9 mouse cellular contexts compared by ENCODE assay signal in genomic region chr19:37560080-37560427, GRCm38 (mm10). TPM values are rescaled to one million over a fixed set of nuclear protein-coding genes. Genes with fewer than 3 reads are reported as not detected.
DNase-seq lines count a peak whose midpoint lies in the region; ATAC-seq and TF ChIP-seq lines count a peak whose summit lies in the region.
"Had no signal": no experiment of that assay in that cellular context is flagged by ENCODE, and none has a peak within 500 bp of the region (broad histone marks: within the 10 kb centered on the region; RNA-seq: fewer than 3 reads in every experiment).

No protein-coding gene starts in this region.

- DNase-seq in lung, postnatal 25 days (ENCODE audit: low spot score), result no peak
- DNase-seq in layer of hippocampus, postnatal 25 days (ENCODE audit: extremely low spot score in 1 of 2, low spot score in 1 of 2), result no peak
- DNase-seq in embryo, embryonic 10 days (ENCODE audit: low spot score), result no peak
- no peak for DNase-seq in left cerebral cortex, adult 2 months (ENCODE audit: extremely low spot score in 1 of 2, low spot score in 2 of 2)

- TF ChIP-seq CTCF in left cerebral cortex, adult 2 months (IDR thresholded peaks at IDR 0.05), result no peak

- peak overlapping the region; percentile 39 for H3K4me2 ChIP-seq in lung, embryonic 16.5 days (ENCODE audit: low read depth, low read length)
- H3K4me2 ChIP-seq in embryonic facial prominence, embryonic 12.5 days (replicated peaks), result peak overlapping the region; percentile 26
- H3K4me2 ChIP-seq in kidney, embryonic 14.5 days (replicated peaks; ENCODE audit: low read depth, low read length), result no peak overlapping the region

- 24% methylated on average over 6 of the region's 6 CpGs for WGBS in lung, embryonic 16.5 days
- 17% methylated on average over 6 of the region's 6 CpGs for WGBS in embryonic facial prominence, embryonic 12.5 days
- WGBS in kidney, embryonic 14.5 days, result 28% methylated on average over 6 of the region's 6 CpGs

- H3K4me1 ChIP-seq in lung, embryonic 16.5 days (replicated peaks; ENCODE audit: control insufficient read depth, insufficient read depth, low read length), result peaks cover 11% of the 10 kb centered on the region
- H3K4me1 ChIP-seq in embryonic facial prominence, embryonic 12.5 days, result 0 out of 2 replicates have a peak, but pooled peaks cover 5% of the 10 kb centered on the region
- peaks cover 8% of the 10 kb centered on the region; the same call in 1 of the 2 replicates for H3K4me1 ChIP-seq in kidney, embryonic 14.5 days (ENCODE audit: control insufficient read depth, insufficient read depth, low read length)

- H3K27me3 ChIP-seq in lung, embryonic 16.5 days (ENCODE audit: control insufficient read depth, insufficient read depth, low read depth, low read length), result no peaks in the 10 kb centered on the region
- H3K27me3 ChIP-seq in embryonic facial prominence, embryonic 12.5 days, result no peaks in the 10 kb centered on the region
- H3K27me3 ChIP-seq in kidney, embryonic 14.5 days (ENCODE audit: control insufficient read depth, insufficient read depth, low read length), result no peaks in the 10 kb centered on the region

- no peak overlapping the region for H3K9ac ChIP-seq in lung, embryonic 16.5 days (ENCODE audit: low read length)
- no peak overlapping the region for H3K9ac ChIP-seq in embryonic facial prominence, embryonic 12.5 days
- H3K9ac ChIP-seq in kidney, embryonic 14.5 days (ENCODE audit: low read depth, low read length), result 0 out of 2 replicates have a peak overlapping the region, but pooled peaks have one; percentile 5

- H3K9me3 ChIP-seq in lung, embryonic 16.5 days (ENCODE audit: control insufficient read depth, low read length), result no peaks in the 10 kb centered on the region
- H3K9me3 ChIP-seq in embryonic facial prominence, embryonic 12.5 days, result no peaks in the 10 kb centered on the region
- no peaks in the 10 kb centered on the region for H3K9me3 ChIP-seq in kidney, embryonic 14.5 days (ENCODE audit: control insufficient read depth, low read length)

- peak overlapping the region; percentile 1; the same call in 1 of the 2 replicates for H3K27ac ChIP-seq in lung, embryonic 16.5 days (ENCODE audit: low read length)
- no peak overlapping the region for H3K27ac ChIP-seq in embryonic facial prominence, embryonic 12.5 days
- 0 out of 2 replicates have a peak overlapping the region, but pooled peaks have one; percentile 2 for H3K27ac ChIP-seq in kidney, embryonic 14.5 days (ENCODE audit: low read depth, low read length)
- H3K27ac ChIP-seq in left cerebral cortex, adult 2 months, result no peak overlapping the region
- H3K27ac ChIP-seq: macrophage had no signal

- H3K36me3 ChIP-seq in lung, embryonic 16.5 days (ENCODE audit: control insufficient read depth, insufficient read depth, low read length), result no peaks in the 10 kb centered on the region
- no peaks in the 10 kb centered on the region for H3K36me3 ChIP-seq in embryonic facial prominence, embryonic 12.5 days
- H3K36me3 ChIP-seq in kidney, embryonic 14.5 days (ENCODE audit: control insufficient read depth, insufficient read depth, low read length), result no peaks in the 10 kb centered on the region

- no peak overlapping the region for H3K4me3 ChIP-seq in lung, embryonic 16.5 days (ENCODE audit: low read length)
- H3K4me3 ChIP-seq in embryonic facial prominence, embryonic 12.5 days, result no peak overlapping the region
- H3K4me3 ChIP-seq in kidney, embryonic 14.5 days (ENCODE audit: low read length), result no peak overlapping the region
- H3K4me3 ChIP-seq in left cerebral cortex, adult 2 months, result no peak overlapping the region

- ATAC-seq in lung, embryonic 16.5 days (ENCODE audit: low read depth), result no peak
- ATAC-seq in embryonic facial prominence, embryonic 12.5 days (ENCODE audit: insufficient number of reproducible peaks, insufficient read depth, low FRiP score, low TSS enrichment), result no peak
- ATAC-seq in kidney, embryonic 14.5 days (ENCODE audit: low FRiP score, low TSS enrichment), result no peak; the same call in 1 of the 2 replicates
- 0 out of 2 replicates have a peak, but pooled peaks have one; percentile 20 for ATAC-seq in neutrophil, adult 5-6 weeks (ENCODE audit: extremely low read depth, insufficient number of reproducible peaks, low FRiP score, poor library complexity, severe bottlenecking)

- intact Hi-C loops in left cerebral cortex, adult 2 months (cut with DNase I), result loop anchor here (10.0 kb wide), 1 partner anchor 375 kb away; no protein-coding TSS in a partner anchor

RNA-seq across cellular contexts. Expression of gene Exoc6, which starts 9.8 kb away (rescaled TPM):
- 13.2 and 13.7 TPM in 2 replicates for polyA plus RNA-seq in lung, embryonic 16.5 days (2015; fragmentation: Nextera tagmentation; extraction: Ambion mirVana)
- polyA plus RNA-seq in embryonic facial prominence, embryonic 12.5 days (2016; fragmentation: Nextera tagmentation; extraction: Ambion mirVana), result 7.4 and 7.7 TPM in 2 replicates
- polyA plus RNA-seq in kidney, embryonic 14.5 days (2014; fragmentation: Nextera tagmentation; extraction: Ambion mirVana), result 14.2 and 26.8 TPM in 2 replicates
- total RNA-seq in neutrophil, adult 5-6 weeks (2017), result 65.1 and 69.9 TPM in 2 replicates
- total RNA-seq in layer of hippocampus, postnatal 25 days (2021), result 10 to 100 TPM; 50.8 to 52.3 TPM
- 10 to 100 TPM; 40.3 to 43.4 TPM for total RNA-seq in left cerebral cortex, adult 2 months (2021)

Comparison
In these comparisons a context has a peak if more than half of its experiments do, and no peak if none do; other contexts are left out.
1. H3K27ac ChIP-seq: peak in lung, embryonic 16.5 days (single experiment) and kidney, embryonic 14.5 days (single experiment); none in embryonic facial prominence, embryonic 12.5 days (single experiment) and left cerebral cortex, adult 2 months (single experiment).